Mouse (Mus musculus): ENCODE measurements around the gene Phldb1. TPM values are rescaled to one million over a fixed set of nuclear protein-coding genes. Genes with fewer than 3 reads are reported as not detected.
A peak's percentile ranks its signal among the peaks of the same experiment; 100 is the strongest.

Phldb1 gene
- polyA plus RNA-seq, 1 experiment from 2014 or later: 24.4 TPM

GRCm38 (mm10) chr9:44690641-44691040 is 44.4 kb downstream of the Phldb1 start:
- ATAC-seq (replicated peaks; ENCODE audit: low FRiP score, low read depth): no peak
- peaks cover 45% of the 10 kb centered on the region for H3K36me3 ChIP-seq (ENCODE audit: insufficient read depth, low read length)

GRCm38 (mm10) chr9:44688013-44688412 is 47.0 kb downstream of the Phldb1 start:
- no peak for TF ChIP-seq CTCF (IDR thresholded peaks at IDR 0.05; ENCODE audit: low read depth)
- DNase-seq (ENCODE audit: low spot score): no peak
- H3K4me2 ChIP-seq (ENCODE audit: low read length): no peak overlapping the region
- H3K9me3 ChIP-seq (replicated peaks; ENCODE audit: low read length): no peaks in the 10 kb centered on the region
- H3K36me3 ChIP-seq (ENCODE audit: insufficient read depth, low read length): peaks cover 23% of the 10 kb centered on the region
- H3K27me3 ChIP-seq (ENCODE audit: insufficient read depth, low read length): no peaks in the 10 kb centered on the region
- H3K4me3 ChIP-seq (replicated peaks; ENCODE audit: low read depth, low read length): no peak overlapping the region
- no peak for ATAC-seq (replicated peaks; ENCODE audit: low FRiP score, low read depth)
- peaks cover 7% of the 10 kb centered on the region for H3K4me1 ChIP-seq (replicated peaks; ENCODE audit: insufficient read depth, low read length)
- 64% methylated on average over 9 of the region's 9 CpGs for WGBS
- H3K9ac ChIP-seq (ENCODE audit: low read depth, low read length): no peak overlapping the region
- no peak overlapping the region for H3K27ac ChIP-seq

More at GRCm38 (mm10) chr9:44690641-44691040, 44.4 kb downstream of the Phldb1 start:
- 32% methylated on average over 7 of the region's 7 CpGs for WGBS
- no peak overlapping the region for H3K9ac ChIP-seq (ENCODE audit: low read depth, low read length)
- no peaks in the 10 kb centered on the region for H3K9me3 ChIP-seq (replicated peaks; ENCODE audit: low read length)
- H3K4me1 ChIP-seq (replicated peaks; ENCODE audit: insufficient read depth, low read length): peaks cover 4% of the 10 kb centered on the region
- H3K27ac ChIP-seq: no peak overlapping the region
- no peak overlapping the region for H3K4me3 ChIP-seq (replicated peaks; ENCODE audit: low read depth, low read length)
- peak; percentile 32 for DNase-seq (ENCODE audit: low spot score)
- H3K4me2 ChIP-seq (ENCODE audit: low read length): no peak overlapping the region
- no peaks in the 10 kb centered on the region for H3K27me3 ChIP-seq (ENCODE audit: insufficient read depth, low read length)
- no peak for TF ChIP-seq CTCF (IDR thresholded peaks at IDR 0.05; ENCODE audit: low read depth)

GRCm38 (mm10) chr9:44686638-44687037 is 48.4 kb downstream of the Phldb1 start:
- no peaks in the 10 kb centered on the region for H3K27me3 ChIP-seq (ENCODE audit: insufficient read depth, low read length)
- H3K36me3 ChIP-seq (ENCODE audit: insufficient read depth, low read length): peaks cover 21% of the 10 kb centered on the region; the same call in 1 of the 2 replicates
- ATAC-seq (replicated peaks; ENCODE audit: low FRiP score, low read depth) (no peak), DNase-seq (ENCODE audit: low spot score) (no peak)
- H3K9ac ChIP-seq (ENCODE audit: low read depth, low read length): no peak overlapping the region
- H3K4me3 ChIP-seq (replicated peaks; ENCODE audit: low read depth, low read length): no peak overlapping the region
- 49% methylated on average over 5 of the region's 5 CpGs for WGBS
- H3K27ac ChIP-seq: peak overlapping the region; percentile 1; the same call in 1 of the 2 replicates
- no peak overlapping the region for H3K4me2 ChIP-seq (ENCODE audit: low read length)
- no peak for TF ChIP-seq CTCF (IDR thresholded peaks at IDR 0.05; ENCODE audit: low read depth)
- H3K9me3 ChIP-seq (replicated peaks; ENCODE audit: low read length): no peaks in the 10 kb centered on the region
- peaks cover 7% of the 10 kb centered on the region for H3K4me1 ChIP-seq (replicated peaks; ENCODE audit: insufficient read depth, low read length)

- peak; percentile 99 for TF ChIP-seq CTCF (IDR thresholded peaks at IDR 0.05; ENCODE audit: low read depth)
- ATAC-seq (replicated peaks; ENCODE audit: low FRiP score, low read depth) (peak; percentile 44; the same call in 1 of the 2 replicates), DNase-seq (ENCODE audit: low spot score) (peak; percentile 85)
- Histone ChIP-seq H3K36me3 (ENCODE audit: insufficient read depth, low read length) (peaks cover 21% of the 10 kb centered on the region; the same call in 1 of the 2 replicates), H3K9ac (ENCODE audit: low read depth, low read length) (no peak overlapping the region), H3K4me1 (replicated peaks; ENCODE audit: insufficient read depth, low read length) (peaks cover 7% of the 10 kb centered on the region), H3K4me3 (replicated peaks; ENCODE audit: low read depth, low read length) (no peak overlapping the region), H3K27ac (peak overlapping the region; percentile 33; the same call in 1 of the 2 replicates), H3K27me3 (ENCODE audit: insufficient read depth, low read length) (no peaks in the 10 kb centered on the region), H3K9me3 (replicated peaks; ENCODE audit: low read length) (no peaks in the 10 kb centered on the region), H3K4me2 (ENCODE audit: low read length) (no peak overlapping the region)
- WGBS: 14% methylated on average over 14 of the region's 14 CpGs
Measured at GRCm38 (mm10) chr9:44685346-44686330, 49.4 kb downstream of the Phldb1 start.

GRCm38 (mm10) chr9:44683046-44683445 is 52.0 kb downstream of the Phldb1 start:
- Histone ChIP-seq H3K4me3 (replicated peaks; ENCODE audit: low read depth, low read length) (no peak overlapping the region), H3K9ac (ENCODE audit: low read depth, low read length) (no peak overlapping the region), H3K27me3 (ENCODE audit: insufficient read depth, low read length) (no peaks in the 10 kb centered on the region), H3K4me1 (replicated peaks; ENCODE audit: insufficient read depth, low read length) (peaks cover 7% of the 10 kb centered on the region), H3K9me3 (replicated peaks; ENCODE audit: low read length) (no peaks in the 10 kb centered on the region), H3K36me3 (ENCODE audit: insufficient read depth, low read length) (peaks cover 7% of the 10 kb centered on the region; the same call in 1 of the 2 replicates), H3K27ac (no peak overlapping the region), H3K4me2 (ENCODE audit: low read length) (no peak overlapping the region)
- no peak for TF ChIP-seq CTCF (IDR thresholded peaks at IDR 0.05; ENCODE audit: low read depth)
- DNase-seq (ENCODE audit: low spot score): no peak
- WGBS: 86% methylated on average over 8 of the region's 8 CpGs
- no peak for ATAC-seq (replicated peaks; ENCODE audit: low FRiP score, low read depth)

- H3K4me2 ChIP-seq (ENCODE audit: low read length): no peak overlapping the region
- no peak for TF ChIP-seq CTCF (IDR thresholded peaks at IDR 0.05; ENCODE audit: low read depth)
- no peak overlapping the region for H3K9ac ChIP-seq (ENCODE audit: low read depth, low read length)
- no peak overlapping the region for H3K4me3 ChIP-seq (replicated peaks; ENCODE audit: low read depth, low read length)
- ATAC-seq (replicated peaks; ENCODE audit: low FRiP score, low read depth) (no peak), DNase-seq (ENCODE audit: low spot score) (no peak)
- H3K27ac ChIP-seq: no peak overlapping the region
- 60% methylated on average over 5 of the region's 5 CpGs for WGBS
- H3K36me3 ChIP-seq (ENCODE audit: insufficient read depth, low read length): no peaks in the 10 kb centered on the region
- no peaks in the 10 kb centered on the region for H3K27me3 ChIP-seq (ENCODE audit: insufficient read depth, low read length)
- no peaks in the 10 kb centered on the region for H3K4me1 ChIP-seq (replicated peaks; ENCODE audit: insufficient read depth, low read length)
- no peaks in the 10 kb centered on the region for H3K9me3 ChIP-seq (replicated peaks; ENCODE audit: low read length)
Measured at GRCm38 (mm10) chr9:44679565-44679964, 55.4 kb downstream of the Phldb1 start.
